Mouse (Mus musculus) kidney, embryonic 15.5 days (tissue): ENCODE results near the gene Ntf3. TPM values are rescaled to one million over a fixed set of nuclear protein-coding genes. Genes with fewer than 3 reads are reported as not detected.

ENCODE experiments used
- ATAC-seq: fragments of 200-750 bp; cut with Nextera tagmentation; replicated peaks from 2 replicates; pipeline ENCODE4 v1.8.0; 2017; ENCODE audit warnings: moderate TSS enrichment; ENCODE audit not compliant: low FRiP score
- H3K27ac ChIP-seq: fragments of 300-500 bp; sonication (generic); 2 replicates; pipeline ENCODE4 v1.5.1; 2015; ENCODE audit warnings: mild to moderate bottlenecking, inconsistent platforms
- H3K27me3 ChIP-seq: fragments of 300-500 bp; sonication (generic); 2 replicates; pipeline ENCODE4 v1.6.1; 2015; ENCODE audit warnings: inconsistent platforms
- H3K36me3 ChIP-seq: fragments of 300-500 bp; sonication (generic); 2 replicates; pipeline ENCODE4 v1.6.1; 2015; ENCODE audit warnings: inconsistent platforms
- H3K4me1 ChIP-seq: fragments of 300-500 bp; sonication (generic); 2 replicates; pipeline ENCODE4 v1.6.1; 2015; ENCODE audit warnings: inconsistent platforms
- H3K4me2 ChIP-seq: fragments of 300-500 bp; sonication (generic); 2 replicates; pipeline ENCODE4 v1.6.1; 2015; ENCODE audit warnings: moderate library complexity, mild to moderate bottlenecking, inconsistent platforms
- H3K4me3 ChIP-seq: fragments of 300-500 bp; sonication (generic); replicated peaks from 2 replicates; pipeline ENCODE4 v1.5.1; 2015; ENCODE audit warnings: mild to moderate bottlenecking, inconsistent platforms
- H3K9ac ChIP-seq: fragments of 300-500 bp; sonication (generic); 2 replicates; pipeline ENCODE4 v1.6.1; 2015; ENCODE audit warnings: mild to moderate bottlenecking, inconsistent platforms
- H3K9me3 ChIP-seq: fragments of 300-500 bp; sonication (generic); replicated peaks from 2 replicates; pipeline ENCODE4 v1.6.1; 2016; ENCODE audit warnings: inconsistent platforms
- WGBS: fragments of 180-500 bp; shearing (Covaris S2); methylation state at CpG from one replicate; pipeline ENCODE4 v1.1.7; 2015; ENCODE audit warnings: mixed read lengths; 5-methylcytosine and 5-hydroxymethylcytosine counted together
- polyA plus RNA-seq: library from polyadenylated mRNA; unstranded; fragments of >200 nt; fragmentation: Nextera tagmentation; extraction: Ambion mirVana; gene quantifications from 2 replicates; pipeline ENCODE4 v1.2.1, GENCODE M21; 2015

Gene Ntf3
- polyA plus RNA-seq, 1 experiment from 2014 or later: 16.2 TPM

- H3K4me3 ChIP-seq: 0 out of 2 replicates have a peak overlapping the region, but pooled peaks have one; percentile 60
- no peaks in the 10 kb centered on the region for H3K9me3 ChIP-seq
- no peak for ATAC-seq
- H3K4me1 ChIP-seq: peaks cover 46% of the 10 kb centered on the region
- peaks cover 11% of the 10 kb centered on the region; the same call in 1 of the 2 replicates for H3K27me3 ChIP-seq
- H3K9ac ChIP-seq: no peak overlapping the region
- H3K36me3 ChIP-seq: no peaks in the 10 kb centered on the region
- 16% methylated on average over 3 of the region's 3 CpGs for WGBS
- H3K27ac ChIP-seq: peak overlapping the region; percentile 76; the same call in 1 of the 2 replicates
- peak overlapping the region; percentile 92; the same call in 1 of the 2 replicates for H3K4me2 ChIP-seq
Observed at GRCm38 (mm10) chr6:126167731-126168130, 1.0 kb upstream of the Ntf3 start.

- 8% methylated on average over 6 of the region's 6 CpGs for WGBS
Observed at GRCm38 (mm10) chr6:126167208-126167590, 489 bp upstream of the Ntf3 start.

GRCm38 (mm10) chr6:126165591-126166155, 1.0 kb downstream of the Ntf3 start:
- Histone ChIP-seq H3K9me3 (no peaks in the 10 kb centered on the region), H3K27me3 (0 out of 2 replicates have a peak, but pooled peaks cover 11% of the 10 kb centered on the region), H3K4me3 (peak overlapping the region; percentile 60), H3K27ac (peak overlapping the region; percentile 45; the same call in 1 of the 2 replicates), H3K9ac (0 out of 2 replicates have a peak overlapping the region, but pooled peaks have one; percentile 26), H3K4me1 (peaks cover 66% of the 10 kb centered on the region), H3K36me3 (no peaks in the 10 kb centered on the region), H3K4me2 (peak overlapping the region; percentile 92)
- ATAC-seq: no peak
- WGBS: 6% methylated on average over 17 of the region's 17 CpGs

More at GRCm38 (mm10) chr6:126167208-126167590, 489 bp upstream of the Ntf3 start:
- peaks cover 11% of the 10 kb centered on the region; the same call in 1 of the 2 replicates for H3K27me3 ChIP-seq
- peak overlapping the region; percentile 60 for H3K4me3 ChIP-seq
- H3K4me2 ChIP-seq: peak overlapping the region; percentile 92
- peaks cover 51% of the 10 kb centered on the region for H3K4me1 ChIP-seq
- H3K9ac ChIP-seq: peak overlapping the region; percentile 37; the same call in 1 of the 2 replicates
- ATAC-seq: no peak
- peak overlapping the region; percentile 76 for H3K27ac ChIP-seq
- H3K9me3 ChIP-seq: no peaks in the 10 kb centered on the region
- H3K36me3 ChIP-seq: no peaks in the 10 kb centered on the region

GRCm38 (mm10) chr6:126164781-126165180, 1.9 kb downstream of the Ntf3 start:
- Histone ChIP-seq H3K4me2 (peak overlapping the region; percentile 92), H3K4me1 (peaks cover 75% of the 10 kb centered on the region), H3K9ac (peak overlapping the region; percentile 58), H3K9me3 (no peaks in the 10 kb centered on the region), H3K4me3 (peak overlapping the region; percentile 60), H3K27ac (peak overlapping the region; percentile 83), H3K27me3 (0 out of 2 replicates have a peak, but pooled peaks cover 11% of the 10 kb centered on the region), H3K36me3 (no peaks in the 10 kb centered on the region)
- 0 out of 2 replicates have a peak, but pooled peaks have one; percentile 41 for ATAC-seq
- WGBS: 1% methylated on average over 27 of the region's 27 CpGs

GRCm38 (mm10) chr6:126163861-126164755, 2.6 kb downstream of the Ntf3 start:
- H3K9me3 ChIP-seq: no peaks in the 10 kb centered on the region
- peak overlapping the region; percentile 60 for H3K4me3 ChIP-seq
- H3K27me3 ChIP-seq: 0 out of 2 replicates have a peak, but pooled peaks cover 11% of the 10 kb centered on the region
- peaks cover 81% of the 10 kb centered on the region for H3K4me1 ChIP-seq
- peak overlapping the region; percentile 58 for H3K9ac ChIP-seq
- 0 out of 2 replicates have a peak, but pooled peaks have one; percentile 17 for ATAC-seq
- no peaks in the 10 kb centered on the region for H3K36me3 ChIP-seq
- under 1% methylated on average over 41 of the region's 41 CpGs for WGBS
- peak overlapping the region; percentile 92 for H3K4me2 ChIP-seq
- H3K27ac ChIP-seq: peak overlapping the region; percentile 83

GRCm38 (mm10) chr6:126163181-126163621, 3.5 kb downstream of the Ntf3 start:
- peak; percentile 66 for ATAC-seq
- peak overlapping the region; percentile 92 for H3K4me2 ChIP-seq
- peak overlapping the region; percentile 58 for H3K9ac ChIP-seq
- peaks cover 83% of the 10 kb centered on the region for H3K4me1 ChIP-seq
- peak overlapping the region; percentile 83 for H3K27ac ChIP-seq
- H3K27me3 ChIP-seq: 0 out of 2 replicates have a peak, but pooled peaks cover 11% of the 10 kb centered on the region
- H3K4me3 ChIP-seq: peak overlapping the region; percentile 60
- no peaks in the 10 kb centered on the region for H3K36me3 ChIP-seq
- no peaks in the 10 kb centered on the region for H3K9me3 ChIP-seq
- under 1% methylated on average over 25 of the region's 25 CpGs for WGBS

- Histone ChIP-seq H3K27ac (peak overlapping the region; percentile 83), H3K36me3 (no peaks in the 10 kb centered on the region), H3K27me3 (0 out of 2 replicates have a peak, but pooled peaks cover 11% of the 10 kb centered on the region), H3K4me1 (peaks cover 80% of the 10 kb centered on the region), H3K9ac (peak overlapping the region; percentile 58), H3K4me3 (peak overlapping the region; percentile 60), H3K9me3 (no peaks in the 10 kb centered on the region), H3K4me2 (peak overlapping the region; percentile 92)
- peak; percentile 23 for ATAC-seq
- WGBS: 8% methylated on average over 10 of the region's 10 CpGs
Observed at GRCm38 (mm10) chr6:126162351-126162758, 4.4 kb downstream of the Ntf3 start.

GRCm38 (mm10) chr6:126161571-126162340, 5.0 kb downstream of the Ntf3 start:
- peak overlapping the region; percentile 83 for H3K27ac ChIP-seq
- peak overlapping the region; percentile 60 for H3K4me3 ChIP-seq
- WGBS: 39% methylated on average over 8 of the region's 8 CpGs
- H3K36me3 ChIP-seq: no peaks in the 10 kb centered on the region
- H3K9me3 ChIP-seq: no peaks in the 10 kb centered on the region
- H3K9ac ChIP-seq: no peak overlapping the region
- ATAC-seq: no peak
- peaks cover 77% of the 10 kb centered on the region for H3K4me1 ChIP-seq
- H3K4me2 ChIP-seq: peak overlapping the region; percentile 92
- H3K27me3 ChIP-seq: 0 out of 2 replicates have a peak, but pooled peaks cover 11% of the 10 kb centered on the region

GRCm38 (mm10) chr6:126160067-126160411, 6.7 kb downstream of the Ntf3 start:
- 48% methylated on average over 5 of the region's 5 CpGs for WGBS

GRCm38 (mm10) chr6:126159279-126160066, 7.2 kb downstream of the Ntf3 start:
- H3K9ac ChIP-seq: no peak overlapping the region
- H3K36me3 ChIP-seq: no peaks in the 10 kb centered on the region
- 0 out of 2 replicates have a peak, but pooled peaks cover 8% of the 10 kb centered on the region for H3K27me3 ChIP-seq
- H3K4me1 ChIP-seq: peaks cover 70% of the 10 kb centered on the region
- no peak overlapping the region for H3K4me3 ChIP-seq
- no peak for ATAC-seq
- no peaks in the 10 kb centered on the region for H3K9me3 ChIP-seq
- WGBS: 71% methylated on average over 13 of the region's 13 CpGs
- 0 out of 2 replicates have a peak overlapping the region, but pooled peaks have one; percentile 20 for H3K4me2 ChIP-seq
- peak overlapping the region; percentile 68 for H3K27ac ChIP-seq

More at GRCm38 (mm10) chr6:126160067-126160411, 6.7 kb downstream of the Ntf3 start:
- H3K4me2 ChIP-seq: 0 out of 2 replicates have a peak overlapping the region, but pooled peaks have one; percentile 20
- H3K4me3 ChIP-seq: no peak overlapping the region
- 0 out of 2 replicates have a peak, but pooled peaks cover 8% of the 10 kb centered on the region for H3K27me3 ChIP-seq
- no peaks in the 10 kb centered on the region for H3K36me3 ChIP-seq
- H3K9ac ChIP-seq: no peak overlapping the region
- no peaks in the 10 kb centered on the region for H3K9me3 ChIP-seq
- H3K27ac ChIP-seq: peak overlapping the region; percentile 68
- ATAC-seq: no peak
- peaks cover 71% of the 10 kb centered on the region for H3K4me1 ChIP-seq
